Mouse (Mus musculus): ENCODE measurements around the gene Tiam1.

DNA sequence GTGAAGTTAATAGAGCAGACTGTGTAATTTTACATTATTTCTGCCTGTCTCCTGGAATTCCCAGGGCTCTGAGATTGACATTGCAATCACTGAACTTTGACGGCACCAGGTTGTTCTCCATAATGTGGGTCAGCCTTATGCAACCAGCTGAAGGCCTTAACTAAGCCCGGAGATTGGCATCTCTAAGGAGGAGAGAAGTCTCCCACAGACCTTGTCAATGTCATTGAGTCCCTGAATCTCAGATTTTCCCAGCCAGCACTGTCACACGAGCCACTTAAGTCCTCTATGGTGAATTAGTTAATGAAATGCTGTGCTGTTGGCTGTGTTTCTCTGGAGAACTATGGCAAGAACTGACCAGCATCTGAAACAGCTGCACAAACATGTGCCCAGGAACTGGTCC is 388.9 kb downstream of the Tiam1 start:
- TF ChIP-seq CTCF (IDR thresholded peaks at IDR 0.05; ENCODE audit: low read depth, low read length) (no peak), POLR2A (IDR thresholded peaks at IDR 0.05; ENCODE audit: extremely low read depth, insufficient read depth, low read length) (no peak)
